Mouse (Mus musculus): ENCODE measurements at regions not wholly inside any gene's neighbourhood (a gene's known extent, or its start where the extent isn't known, plus 50 kb on each side); places are given as distances from the start of the nearest gene placed in this dataset.

DNA sequence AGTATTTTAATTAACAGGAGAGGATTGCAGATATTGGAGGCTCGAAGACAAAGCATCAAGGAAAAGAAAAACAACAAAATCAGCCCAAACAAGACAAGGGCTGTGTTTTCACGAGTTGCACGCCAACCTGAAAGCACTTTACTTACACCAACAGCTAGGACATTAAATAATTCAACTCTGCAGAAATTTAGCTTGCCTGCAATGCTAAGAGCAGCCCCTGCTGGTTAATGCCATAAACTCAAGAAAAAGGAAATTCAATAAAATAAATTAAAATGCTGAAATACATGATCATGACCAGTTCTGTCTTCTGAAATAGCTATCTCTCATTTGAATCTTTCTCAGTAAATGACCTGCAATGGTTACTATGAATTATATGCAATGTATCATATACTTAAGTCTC, 271.7 kb upstream of the Robo2 start:
- TF ChIP-seq CTCF (IDR thresholded peaks at IDR 0.05), result peak; percentile 61
- TF ChIP-seq EP300 (IDR thresholded peaks at IDR 0.05), result no peak
